Mouse (Mus musculus) heart, adult 2 months (tissue): ENCODE measurements at regions not wholly inside any gene's neighbourhood (a gene's known extent, or its start where the extent isn't known, plus 50 kb on each side); places are given as distances from the start of the nearest gene placed in this dataset.

Source experiments
- CTCF ChIP-seq: fragments of 200-600 bp; IDR thresholded peaks from 2 replicates; pipeline ENCODE4 v1.8.1; 2022; ENCODE audit warnings: antibody characterized with exemption, mild to moderate bottlenecking, moderate library complexity
- EP300 ChIP-seq: fragments of 200-500 bp; IDR thresholded peaks from 2 replicates; pipeline ENCODE4 v1.6.1; 2011; ENCODE audit warnings: low read depth, low read length, control low read depth; ENCODE audit not compliant: insufficient read depth
- POLR2A ChIP-seq: fragments of 200-500 bp; IDR thresholded peaks from 2 replicates; pipeline ENCODE4 v1.6.1; 2011; ENCODE audit warnings: mild to moderate bottlenecking, low read depth, low read length, control low read depth; ENCODE audit not compliant: insufficient read depth

GRCm38 (mm10) chrX:12443794-12444193 is 143.8 kb upstream of the Atp6ap2 start:
- TF ChIP-seq POLR2A: no peak
- TF ChIP-seq CTCF: no peak
- no peak for TF ChIP-seq EP300
